Mouse (Mus musculus) lung, embryonic 16.5 days (tissue): ENCODE measurements around the gene Ccdc86. TPM values are rescaled to one million over a fixed set of nuclear protein-coding genes. Genes with fewer than 3 reads are reported as not detected.

Experiments used
- ATAC-seq: fragments of 200-750 bp; cut with Nextera tagmentation; 2 replicates; pipeline ENCODE4 v1.8.0; 2017; ENCODE audit warnings: low read depth, mild to moderate bottlenecking, moderate library complexity
- H3K27ac ChIP-seq: fragments of 300-500 bp; sonication (generic); 2 replicates; pipeline ENCODE4 v1.5.1; 2014; ENCODE audit warnings: mild to moderate bottlenecking, control low read depth, low read length
- H3K27me3 ChIP-seq: fragments of 300-500 bp; sonication (generic); 2 replicates; pipeline ENCODE4 v1.6.1; 2014; ENCODE audit warnings: low read depth, low read length, mixed read lengths; ENCODE audit not compliant: control insufficient read depth, insufficient read depth
- H3K36me3 ChIP-seq: fragments of 300-500 bp; sonication (generic); 2 replicates; pipeline ENCODE4 v1.6.1; 2014; ENCODE audit warnings: low read length; ENCODE audit not compliant: control insufficient read depth, insufficient read depth
- H3K4me1 ChIP-seq: fragments of 300-500 bp; sonication (generic); replicated peaks from 2 replicates; pipeline ENCODE4 v1.6.1; 2014; ENCODE audit warnings: low read length, mixed read lengths; ENCODE audit not compliant: control insufficient read depth, insufficient read depth
- H3K4me2 ChIP-seq: fragments of 300-500 bp; sonication (generic); 2 replicates; pipeline ENCODE4 v1.6.1; 2014; ENCODE audit warnings: low read depth, low read length, control low read depth
- H3K4me3 ChIP-seq: fragments of 300-500 bp; sonication (generic); 2 replicates; pipeline ENCODE4 v1.5.1; 2014; ENCODE audit warnings: mild to moderate bottlenecking, low read length, control low read depth
- H3K9ac ChIP-seq: fragments of 300-500 bp; sonication (generic); 2 replicates; pipeline ENCODE4 v1.6.1; 2014; ENCODE audit warnings: low read length, control low read depth
- H3K9me3 ChIP-seq: fragments of 300-500 bp; sonication (generic); 2 replicates; pipeline ENCODE4 v1.6.1; 2016; ENCODE audit warnings: low read length; ENCODE audit not compliant: control insufficient read depth
- WGBS: fragments of 180-500 bp; shearing (Covaris S2); extraction: QIAGEN DNeasy Blood & Tissue Kit; methylation state at CpG from one replicate; pipeline ENCODE4 v1.1.7; 2014; 5-methylcytosine and 5-hydroxymethylcytosine counted together
- polyA plus RNA-seq: library from polyadenylated mRNA; unstranded; fragments of >200 nt; fragmentation: Nextera tagmentation; extraction: Ambion mirVana; gene quantifications from 2 replicates; pipeline ENCODE4 v1.2.1, GENCODE M21; 2015

The Ccdc86 gene
- polyA plus RNA-seq, 1 experiment from 2014 or later: 23.9 TPM

GRCm38 (mm10) chr19:10924220-10924619, 24.8 kb downstream of the Ccdc86 start:
- Histone ChIP-seq H3K27me3 (no peaks in the 10 kb centered on the region), H3K4me2 (no peak overlapping the region), H3K4me1 (no peaks in the 10 kb centered on the region), H3K36me3 (no peaks in the 10 kb centered on the region), H3K4me3 (no peak overlapping the region), H3K9me3 (no peaks in the 10 kb centered on the region), H3K9ac (no peak overlapping the region), H3K27ac (no peak overlapping the region)
- ATAC-seq: no peak
- 42% methylated on average over 4 of the region's 4 CpGs for WGBS

- H3K9me3 ChIP-seq: no peaks in the 10 kb centered on the region
- WGBS: 74% methylated on average over 3 of the region's 3 CpGs
- H3K4me2 ChIP-seq: no peak overlapping the region
- H3K27me3 ChIP-seq: no peaks in the 10 kb centered on the region
- no peaks in the 10 kb centered on the region for H3K36me3 ChIP-seq
- H3K27ac ChIP-seq: no peak overlapping the region
- H3K9ac ChIP-seq: no peak overlapping the region
- H3K4me3 ChIP-seq: no peak overlapping the region
- ATAC-seq: no peak
- no peaks in the 10 kb centered on the region for H3K4me1 ChIP-seq
Observed at GRCm38 (mm10) chr19:10921058-10921457, 28.0 kb downstream of the Ccdc86 start.

DNA sequence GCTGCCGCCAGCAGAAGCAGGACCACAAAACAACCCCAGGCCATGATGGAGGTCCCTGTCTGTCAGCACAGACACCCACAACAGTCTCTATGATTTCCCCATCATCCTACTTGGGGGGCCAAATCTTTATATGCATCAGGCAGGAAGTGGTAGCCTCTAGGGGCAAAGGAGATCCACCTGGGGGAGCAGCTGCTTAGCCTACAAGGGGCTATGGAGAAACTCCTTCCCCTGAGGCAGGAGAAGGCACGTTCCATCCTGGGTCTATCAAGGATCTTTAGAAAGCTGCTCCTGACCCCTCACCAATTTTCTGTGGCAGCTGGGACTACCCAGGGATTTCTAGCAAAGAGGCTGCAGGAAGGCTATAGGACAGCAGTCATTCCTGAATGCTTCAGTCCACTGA, 28.5 kb downstream of the Ccdc86 start, which contains the start of gene Zp1:
Gene Zp1, minus strand, starts transcription at position 101 of the 400 bp plus-strand sequence.
- 48% methylated on average over 2 of the region's 2 CpGs for WGBS

GRCm38 (mm10) chr19:10918321-10918991, 30.6 kb downstream of the Ccdc86 start:
- 81% methylated on average over 10 of the region's 10 CpGs for WGBS
- Histone ChIP-seq H3K4me1 (no peaks in the 10 kb centered on the region), H3K27me3 (no peaks in the 10 kb centered on the region), H3K4me3 (no peak overlapping the region), H3K36me3 (no peaks in the 10 kb centered on the region), H3K9ac (no peak overlapping the region), H3K27ac (no peak overlapping the region), H3K9me3 (no peaks in the 10 kb centered on the region), H3K4me2 (no peak overlapping the region)
- ATAC-seq: no peak; the same call in 1 of the 2 replicates

More for the DNA sequence above, 28.5 kb downstream of the Ccdc86 start, which contains the start of gene Zp1:
- Histone ChIP-seq H3K4me2 (no peak within 1 kb of the TSS), H3K27me3 (no peaks in the 10 kb centered on the region), H3K4me3 (no peak within 1 kb of the TSS), H3K4me1 (no peaks in the 10 kb centered on the region), H3K9me3 (no peaks in the 10 kb centered on the region), H3K36me3 (no peaks in the 10 kb centered on the region), H3K9ac (no peak within 1 kb of the TSS), H3K27ac (no peak within 1 kb of the TSS)
- no peak for ATAC-seq

GRCm38 (mm10) chr19:10916506-10916905, 32.6 kb downstream of the Ccdc86 start:
- Histone ChIP-seq H3K4me3 (no peak overlapping the region), H3K4me2 (no peak overlapping the region), H3K9me3 (no peaks in the 10 kb centered on the region), H3K36me3 (no peaks in the 10 kb centered on the region), H3K9ac (no peak overlapping the region), H3K27me3 (no peaks in the 10 kb centered on the region), H3K27ac (no peak overlapping the region), H3K4me1 (no peaks in the 10 kb centered on the region)
- WGBS: 58% methylated on average over 5 of the region's 5 CpGs
- ATAC-seq: no peak

DNA sequence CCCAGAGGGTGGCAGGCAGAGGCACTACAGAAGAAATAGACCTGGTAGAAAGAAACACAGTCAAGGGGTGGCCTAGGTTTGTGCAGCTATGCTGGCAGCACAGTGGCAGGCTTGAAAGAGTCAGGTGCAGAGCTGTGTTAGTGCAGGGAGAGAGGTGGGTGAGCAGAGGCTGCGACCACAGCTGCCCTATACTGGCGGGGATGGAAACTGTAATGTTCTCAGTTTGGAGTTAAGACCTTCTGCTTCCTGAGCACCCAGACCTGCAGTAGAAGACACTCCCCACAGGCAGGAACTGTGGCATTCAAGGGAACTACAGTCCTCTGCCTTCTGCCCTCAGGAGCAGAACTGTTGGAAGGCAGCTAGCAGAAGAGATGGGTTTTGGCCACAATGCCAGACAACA, 34.2 kb downstream of the Ccdc86 start:
- no peaks in the 10 kb centered on the region for H3K9me3 ChIP-seq
- no peak overlapping the region for H3K27ac ChIP-seq
- H3K4me1 ChIP-seq: no peaks in the 10 kb centered on the region
- no peak for ATAC-seq
- 52% methylated on average over 2 of the region's 2 CpGs for WGBS
- H3K9ac ChIP-seq: no peak overlapping the region
- no peaks in the 10 kb centered on the region for H3K36me3 ChIP-seq
- no peaks in the 10 kb centered on the region for H3K27me3 ChIP-seq
- no peak overlapping the region for H3K4me2 ChIP-seq
- H3K4me3 ChIP-seq: no peak overlapping the region

- whole genome bisulfite sequencing: 46% methylated on average over 7 of the region's 7 CpGs
- Histone ChIP-seq H3K9me3 (no peaks in the 10 kb centered on the region), H3K4me1 (peaks cover 4% of the 10 kb centered on the region; the same call in 1 of the 2 replicates), H3K9ac (no peak overlapping the region), H3K36me3 (no peaks in the 10 kb centered on the region), H3K27me3 (no peaks in the 10 kb centered on the region), H3K27ac (no peak overlapping the region), H3K4me3 (no peak overlapping the region), H3K4me2 (no peak overlapping the region)
- ATAC-seq: no peak
Observed at GRCm38 (mm10) chr19:10914291-10914690, 34.8 kb downstream of the Ccdc86 start.

- H3K27ac ChIP-seq: peak overlapping the region; percentile 91
- H3K4me1 ChIP-seq: peaks cover 23% of the 10 kb centered on the region
- no peaks in the 10 kb centered on the region for H3K27me3 ChIP-seq
- 0 out of 2 replicates have a peak overlapping the region, but pooled peaks have one; percentile 13 for H3K9ac ChIP-seq
- H3K4me3 ChIP-seq: no peak overlapping the region
- WGBS: 39% methylated on average over 6 of the region's 6 CpGs
- ATAC-seq: peak; percentile 70
- H3K4me2 ChIP-seq: no peak overlapping the region
- H3K9me3 ChIP-seq: no peaks in the 10 kb centered on the region
- peaks cover 12% of the 10 kb centered on the region for H3K36me3 ChIP-seq
Observed at GRCm38 (mm10) chr19:10909087-10909721, 39.9 kb downstream of the Ccdc86 start.

GRCm38 (mm10) chr19:10907891-10908290, 41.2 kb downstream of the Ccdc86 start:
- H3K27me3 ChIP-seq: no peaks in the 10 kb centered on the region
- no peak overlapping the region for H3K9ac ChIP-seq
- no peak overlapping the region for H3K4me2 ChIP-seq
- H3K9me3 ChIP-seq: no peaks in the 10 kb centered on the region
- H3K27ac ChIP-seq: peak overlapping the region; percentile 91; the same call in 1 of the 2 replicates
- H3K36me3 ChIP-seq: peaks cover 23% of the 10 kb centered on the region
- no peak overlapping the region for H3K4me3 ChIP-seq
- peaks cover 23% of the 10 kb centered on the region for H3K4me1 ChIP-seq
- no peak for ATAC-seq
- 47% methylated on average over 3 of the region's 3 CpGs for WGBS
